Mouse (Mus musculus): ENCODE measurements at regions not wholly inside any gene's neighbourhood (a gene's known extent, or its start where the extent isn't known, plus 50 kb on each side); places are given as distances from the start of the nearest gene placed in this dataset.

GRCm38 (mm10) chr13:15849129-15849528, 162.5 kb upstream of the Inhba start:
- TF ChIP-seq POLR2A (IDR thresholded peaks at IDR 0.05; ENCODE audit: borderline replicate concordance, low read depth, low read length) (no peak), CTCF (IDR thresholded peaks at IDR 0.05; ENCODE audit: low read depth, low read length) (no peak)
